Mouse (Mus musculus): Measurements from ENCODE around the gene Car4.

GRCm38 (mm10) chr11:84966696-84967095 lies 9.1 kb downstream of the Car4 start:
- no peak for TF ChIP-seq CTCF (IDR thresholded peaks at IDR 0.05; ENCODE audit: low read depth)
- TF ChIP-seq EP300 (IDR thresholded peaks at IDR 0.05; ENCODE audit: low read depth) = no peak

Data from liver, embryonic 14.5 days (tissue).